8 mouse cellular contexts compared by ENCODE assay signal in genomic region chr6:67300710-67301163, GRCm38 (mm10).
DNase-seq lines count a peak whose midpoint lies in the region; ATAC-seq and TF ChIP-seq lines count a peak whose summit lies in the region.
"Had no signal": no experiment of that assay in that cellular context is flagged by ENCODE, and none has a peak within 500 bp of the region (broad histone marks: within the 10 kb centered on the region; RNA-seq: fewer than 3 reads in every experiment).

No protein-coding gene starts in this region.

- peak overlapping the region; percentile 71 for H3K27ac ChIP-seq in liver, adult 2 months (replicated peaks; ENCODE audit: insufficient read depth, low read depth, low read length)
- no peak overlapping the region for H3K27ac ChIP-seq in embryonic facial prominence, embryonic 11.5 days (replicated peaks; ENCODE audit: low read depth, low read length)
- H3K27ac ChIP-seq in kidney, embryonic 15.5 days = 0 out of 2 replicates have a peak overlapping the region, but pooled peaks have one; percentile 18
- no peak overlapping the region for H3K27ac ChIP-seq in hindbrain, embryonic 10.5 days

- ATAC-seq in embryonic facial prominence, embryonic 11.5 days (replicated peaks; ENCODE audit: insufficient number of reproducible peaks, low FRiP score, low TSS enrichment, low read depth) = no peak
- ATAC-seq in kidney, embryonic 15.5 days (replicated peaks; ENCODE audit: low FRiP score) = 0 out of 2 replicates have a peak, but pooled peaks have one; percentile 29

- H3K36me3 ChIP-seq in liver, adult 2 months (ENCODE audit: control insufficient read depth, insufficient read depth, low read length) = no peaks in the 10 kb centered on the region
- no peaks in the 10 kb centered on the region for H3K36me3 ChIP-seq in embryonic facial prominence, embryonic 11.5 days (replicated peaks; ENCODE audit: control insufficient read depth, insufficient read depth, low read depth, low read length)
- no peaks in the 10 kb centered on the region for H3K36me3 ChIP-seq in kidney, embryonic 15.5 days
- no peaks in the 10 kb centered on the region for H3K36me3 ChIP-seq in hindbrain, embryonic 10.5 days

- peak; percentile 83 for DNase-seq in liver, adult 2 months (ENCODE audit: extremely low read depth, low read depth, low spot score)
- DNase-seq in liver = no peak
- DNase-seq in embryonic facial prominence, embryonic 11.5 days (ENCODE audit: low spot score) = peak; percentile 53
- DNase-seq in right cerebral cortex, postnatal 25 days = peak; percentile 35
- no peak for DNase-seq in retina, postnatal 1 day
- no peak for DNase-seq in hindbrain, embryonic 10.5 days (ENCODE audit: low spot score)
- DNase-seq: gastrocnemius, postnatal 36 days had no signal

- H3K4me2 ChIP-seq in embryonic facial prominence, embryonic 11.5 days (ENCODE audit: low read depth, low read length) = no peak overlapping the region
- no peak overlapping the region for H3K4me2 ChIP-seq in kidney, embryonic 15.5 days

- no peaks in the 10 kb centered on the region for H3K9me3 ChIP-seq in embryonic facial prominence, embryonic 11.5 days (replicated peaks; ENCODE audit: control insufficient read depth, low read length)
- no peaks in the 10 kb centered on the region for H3K9me3 ChIP-seq in kidney, embryonic 15.5 days (replicated peaks)
- no peaks in the 10 kb centered on the region for H3K9me3 ChIP-seq in hindbrain, embryonic 10.5 days

- no peak for TF ChIP-seq CTCF in liver, adult 2 months (IDR thresholded peaks at IDR 0.05; ENCODE audit: low read depth, low read length)

- no peaks in the 10 kb centered on the region for H3K79me2 ChIP-seq in liver, adult 2 months (ENCODE audit: control insufficient read depth, insufficient read depth, low read length)

- no peak overlapping the region for H3K4me3 ChIP-seq in liver, adult 2 months (ENCODE audit: insufficient read depth, low read depth, low read length)
- H3K4me3 ChIP-seq in embryonic facial prominence, embryonic 11.5 days (ENCODE audit: low read depth, low read length) = no peak overlapping the region
- H3K4me3 ChIP-seq in kidney, embryonic 15.5 days (replicated peaks) = no peak overlapping the region
- H3K4me3 ChIP-seq in hindbrain, embryonic 10.5 days = no peak overlapping the region

- peaks cover 16% of the 10 kb centered on the region for H3K4me1 ChIP-seq in liver, adult 2 months (ENCODE audit: control insufficient read depth, insufficient read depth, low read length)
- H3K4me1 ChIP-seq in embryonic facial prominence, embryonic 11.5 days (ENCODE audit: control insufficient read depth, insufficient read depth, low read length) = no peaks in the 10 kb centered on the region
- peaks cover 17% of the 10 kb centered on the region for H3K4me1 ChIP-seq in kidney, embryonic 15.5 days
- H3K4me1 ChIP-seq in hindbrain, embryonic 10.5 days (replicated peaks) = peaks cover 9% of the 10 kb centered on the region

- no peak for TF ChIP-seq POLR2A in liver, adult 2 months (IDR thresholded peaks at IDR 0.05; ENCODE audit: extremely low read depth, insufficient read depth, low read length)

- WGBS in liver, adult 2 months = 9% methylated on average over 6 of the region's 6 CpGs
- 49% methylated on average over 6 of the region's 6 CpGs for WGBS in embryonic facial prominence, embryonic 11.5 days
- WGBS in kidney, embryonic 15.5 days = 26% methylated on average over 6 of the region's 6 CpGs
- WGBS in hindbrain, embryonic 10.5 days = 61% methylated on average over 6 of the region's 6 CpGs

- H3K27me3 ChIP-seq in liver, adult 2 months (ENCODE audit: control insufficient read depth, insufficient read depth, low read length) = no peaks in the 10 kb centered on the region
- H3K27me3 ChIP-seq in embryonic facial prominence, embryonic 11.5 days (ENCODE audit: control insufficient read depth, insufficient read depth, low read length) = no peaks in the 10 kb centered on the region
- H3K27me3 ChIP-seq in kidney, embryonic 15.5 days = no peaks in the 10 kb centered on the region
- no peaks in the 10 kb centered on the region for H3K27me3 ChIP-seq in hindbrain, embryonic 10.5 days (ENCODE audit: insufficient read depth, poor library complexity, severe bottlenecking)

- no peak overlapping the region for H3K9ac ChIP-seq in liver, adult 2 months (ENCODE audit: low read depth, low read length)
- H3K9ac ChIP-seq in embryonic facial prominence, embryonic 11.5 days (replicated peaks; ENCODE audit: low read length) = no peak overlapping the region
- no peak overlapping the region for H3K9ac ChIP-seq in kidney, embryonic 15.5 days

Comparison
In these comparisons a context has a peak if more than half of its experiments do, and no peak if none do; other contexts are left out.
1. DNase-seq: peak in liver, adult 2 months (single experiment), embryonic facial prominence, embryonic 11.5 days (single experiment) and right cerebral cortex, postnatal 25 days (single experiment); none in liver (single experiment), retina, postnatal 1 day (single experiment) and hindbrain, embryonic 10.5 days (single experiment).
2. H3K27ac ChIP-seq: peak in liver, adult 2 months (single experiment) and kidney, embryonic 15.5 days (single experiment); none in embryonic facial prominence, embryonic 11.5 days (single experiment) and hindbrain, embryonic 10.5 days (single experiment).